Mouse (Mus musculus) C2C12 (cell line): ENCODE measurements at regions not wholly inside any gene's neighbourhood (a gene's known extent, or its start where the extent isn't known, plus 50 kb on each side); places are given as distances from the start of the nearest gene placed in this dataset.

Experiments used
- CTCF ChIP-seq: IDR thresholded peaks from one replicate; pipeline ENCODE4 v1.5.1; 2011; ENCODE audit not compliant: control insufficient read depth, insufficient read depth, insufficient read length
- FOSL1 ChIP-seq: IDR thresholded peaks from one replicate; pipeline ENCODE4 v1.8.0; 2011; ENCODE audit warnings: mild to moderate bottlenecking, low read length; ENCODE audit not compliant: poor library complexity, insufficient read depth, severe bottlenecking
- MAX ChIP-seq: IDR thresholded peaks from one replicate; pipeline ENCODE4 v1.6.1; 2011; ENCODE audit warnings: mild to moderate bottlenecking, control low read depth
- USF1 ChIP-seq: IDR thresholded peaks from one replicate; pipeline ENCODE4 v1.6.1; 2011; ENCODE audit warnings: low read depth, mild to moderate bottlenecking, control low read depth, moderate library complexity

GRCm38 (mm10) chr3:21403551-21403950 is 672.9 kb upstream of the Tbl1xr1 start:
- TF ChIP-seq USF1 (no peak), CTCF (no peak), MAX (no peak), FOSL1 (no peak)
